13 mouse cellular contexts compared by ENCODE assay signal in the genomic region with DNA sequence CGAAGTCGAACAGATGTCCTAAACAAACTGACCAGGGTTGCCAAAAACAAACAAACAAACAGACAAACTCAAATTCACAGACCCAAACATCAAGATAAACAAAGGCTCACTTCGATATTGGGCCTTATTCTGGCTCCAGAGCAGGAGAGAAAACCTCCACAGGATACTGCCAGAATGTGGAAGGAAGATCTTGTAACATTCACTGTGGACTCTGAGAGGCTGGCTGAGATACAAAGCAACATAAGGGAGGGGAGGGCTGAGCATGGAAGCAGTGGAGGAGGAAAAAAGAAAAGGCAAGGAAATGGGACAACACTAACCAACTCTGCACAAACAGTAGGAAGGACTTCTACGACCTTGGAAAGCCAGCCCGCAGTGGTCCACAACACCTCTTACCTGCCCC. TPM values are rescaled to one million over a fixed set of nuclear protein-coding genes. Genes with fewer than 3 reads are reported as not detected.
DNase-seq lines count a peak whose midpoint lies in the region; ATAC-seq lines count a peak whose summit lies in the region.
"Had no signal": no experiment of that assay in that cellular context is flagged by ENCODE, and none has a peak within 500 bp of the region (broad histone marks: within the 10 kb centered on the region; RNA-seq: fewer than 3 reads in every experiment).

No protein-coding gene starts in this region.

- H3K27me3 ChIP-seq in hindbrain, embryonic 16.5 days (replicated peaks; ENCODE audit: control insufficient read depth, insufficient read depth, low read length): no peaks in the 10 kb centered on the region
- no peaks in the 10 kb centered on the region for H3K27me3 ChIP-seq in neural tube, embryonic 15.5 days (replicated peaks)

- H3K9me3 ChIP-seq in hindbrain, embryonic 16.5 days (ENCODE audit: control insufficient read depth, low read length): peaks cover 14% of the 10 kb centered on the region
- peaks cover 4% of the 10 kb centered on the region; the same call in 1 of the 2 replicates for H3K9me3 ChIP-seq in neural tube, embryonic 15.5 days (replicated peaks)

- peak overlapping the region; percentile 81 for H3K4me3 ChIP-seq in hindbrain, embryonic 16.5 days (ENCODE audit: low read length)
- H3K4me3 ChIP-seq in neural tube, embryonic 15.5 days (replicated peaks): peak overlapping the region; percentile 65

- H3K36me3 ChIP-seq in hindbrain, embryonic 16.5 days (ENCODE audit: control insufficient read depth, insufficient read depth, low read length): peaks cover 14% of the 10 kb centered on the region
- peaks cover 17% of the 10 kb centered on the region for H3K36me3 ChIP-seq in neural tube, embryonic 15.5 days

- WGBS in hindbrain, embryonic 16.5 days: 82% methylated on average over 5 of the region's 5 CpGs
- WGBS in neural tube, embryonic 15.5 days: 96% methylated on average over 5 of the region's 5 CpGs

- H3K9ac ChIP-seq in hindbrain, embryonic 16.5 days (ENCODE audit: low read depth, low read length): no peak overlapping the region
- no peak overlapping the region for H3K9ac ChIP-seq in neural tube, embryonic 15.5 days (replicated peaks)
- H3K9ac ChIP-seq: liver, embryonic 14.5 days had no signal

- ATAC-seq in frontal cortex, adult (ENCODE audit: low TSS enrichment): peak; percentile 70; the same call in 1 of the 2 replicates
- no peak for ATAC-seq in hindbrain, embryonic 16.5 days
- ATAC-seq in neural tube, embryonic 15.5 days (ENCODE audit: low FRiP score): no peak

- H3K27ac ChIP-seq in hindbrain, embryonic 16.5 days (ENCODE audit: low read depth, low read length): no peak overlapping the region
- H3K27ac ChIP-seq in neural tube, embryonic 15.5 days (replicated peaks): no peak overlapping the region
- H3K27ac ChIP-seq: liver, embryonic 14.5 days had no signal

- peaks cover 9% of the 10 kb centered on the region for H3K4me1 ChIP-seq in hindbrain, embryonic 16.5 days (ENCODE audit: control insufficient read depth, insufficient read depth, low read depth, low read length)
- peaks cover 12% of the 10 kb centered on the region for H3K4me1 ChIP-seq in neural tube, embryonic 15.5 days

- H3K4me2 ChIP-seq in hindbrain, embryonic 16.5 days (ENCODE audit: low read length): peak overlapping the region; percentile 92
- H3K4me2 ChIP-seq in neural tube, embryonic 15.5 days: peak overlapping the region; percentile 80

- DNase-seq in frontal cortex, postnatal 25 days (ENCODE audit: low spot score in 2 of 2): no peak
- peak; percentile 12 to 24 for DNase-seq in right cerebral cortex, adult 2 months (ENCODE audit: low spot score in 2 of 2)
- DNase-seq in right cerebral cortex, postnatal 4 days: no peak
- DNase-seq in ovary, adult 18-20 months (ENCODE audit: low spot score): no peak
- DNase-seq in gastrocnemius, adult 8-10 months (ENCODE audit: low spot score in 2 of 2): no peak

RNA-seq across cellular contexts. Expression of a gene that starts 24.3 kb away (rescaled TPM):
- polyA plus RNA-seq in hindbrain, embryonic 16.5 days (2015; fragmentation: Nextera tagmentation; extraction: Ambion mirVana): 35.3 and 36.2 TPM in 2 replicates
- polyA plus RNA-seq in neural tube, embryonic 15.5 days (2015; fragmentation: Nextera tagmentation; extraction: Ambion mirVana): 25.2 and 33.4 TPM in 2 replicates
- total RNA-seq in gastrocnemius, adult 8-10 months (2022): 1 to 10 TPM in 2 of 4 experiments, under 1 TPM in 2; 0.46 to 1.3 (median 0.86) TPM

RNA-seq across cellular contexts. Expression of a gene that starts 39.5 kb away (rescaled TPM):
- 23.8 and 31.0 TPM in 2 replicates for polyA plus RNA-seq in hindbrain, embryonic 16.5 days (2015; fragmentation: Nextera tagmentation; extraction: Ambion mirVana)
- 26.7 and 27.0 TPM in 2 replicates for polyA plus RNA-seq in neural tube, embryonic 15.5 days (2015; fragmentation: Nextera tagmentation; extraction: Ambion mirVana)
- total RNA-seq in gastrocnemius, adult 8-10 months (2022): 1 to 10 TPM; 2.9 to 5.8 (median 4.5) TPM

RNA-seq across cellular contexts. Expression of a gene that starts 44.3 kb away (rescaled TPM):
- 0.03 TPM in 1 of 2 replicates, not detected in the other for polyA plus RNA-seq in hindbrain, embryonic 16.5 days (2015; fragmentation: Nextera tagmentation; extraction: Ambion mirVana)
- not detected in 2 replicates for polyA plus RNA-seq in neural tube, embryonic 15.5 days (2015; fragmentation: Nextera tagmentation; extraction: Ambion mirVana)
- total RNA-seq in gastrocnemius, adult 8-10 months (2022): not detected
- total RNA-seq: heart, postnatal 25 days; neutrophil, adult 5-6 weeks had no signal
- polyA plus RNA-seq: large intestine, adult 2 months; liver, embryonic 14.5 days; stomach, embryonic 14.5 days had no signal

RNA-seq across cellular contexts. Expression of a gene that starts 55.4 kb away (rescaled TPM):
- 24.7 and 30.6 TPM in 2 replicates for polyA plus RNA-seq in hindbrain, embryonic 16.5 days (2015; fragmentation: Nextera tagmentation; extraction: Ambion mirVana)
- 23.4 and 25.4 TPM in 2 replicates for polyA plus RNA-seq in neural tube, embryonic 15.5 days (2015; fragmentation: Nextera tagmentation; extraction: Ambion mirVana)
- 10 to 100 TPM; 11.9 to 17.2 (median 13.9) TPM for total RNA-seq in gastrocnemius, adult 8-10 months (2022)

Comparison
In these comparisons a context has a peak if more than half of its experiments do, and no peak if none do; other contexts are left out.
1. DNase-seq: peak in right cerebral cortex, adult 2 months (2 of 2); none in frontal cortex, postnatal 25 days (0 of 2), right cerebral cortex, postnatal 4 days (single experiment), ovary, adult 18-20 months (single experiment) and gastrocnemius, adult 8-10 months (0 of 2).